8 mouse cellular contexts compared by ENCODE assay signal in genomic region chr19:46857277-46857989, GRCm38 (mm10).
DNase-seq lines count a peak whose midpoint lies in the region; ATAC-seq lines count a peak whose summit lies in the region.

No protein-coding gene starts in this region.

- no peaks in the 10 kb centered on the region for H3K9me3 ChIP-seq in limb, embryonic 12.5 days
- H3K9me3 ChIP-seq in limb, embryonic 10.5 days (replicated peaks): no peaks in the 10 kb centered on the region

- 55% methylated on average over 9 of the region's 9 CpGs for WGBS in limb, embryonic 12.5 days
- WGBS in limb, embryonic 10.5 days: 63% methylated on average over 9 of the region's 9 CpGs

- H3K36me3 ChIP-seq in limb, embryonic 12.5 days: no peaks in the 10 kb centered on the region
- no peaks in the 10 kb centered on the region for H3K36me3 ChIP-seq in limb, embryonic 10.5 days

- peak; percentile 37; the same call in 1 of the 2 replicates for ATAC-seq in limb, embryonic 12.5 days (ENCODE audit: insufficient number of reproducible peaks, insufficient read depth, low FRiP score, low TSS enrichment, low read depth)
- peak; percentile 69 for ATAC-seq in common myeloid progenitor, adult 5-6 weeks (replicated peaks; ENCODE audit: low read depth, poor library complexity, severe bottlenecking)
- ATAC-seq in monocyte, adult 5-6 weeks (replicated peaks; ENCODE audit: insufficient number of reproducible peaks, low FRiP score, low TSS enrichment, poor library complexity, severe bottlenecking): 0 out of 2 replicates have a peak, but pooled peaks have one; percentile 20
- ATAC-seq in frontal cortex, adult (ENCODE audit: low TSS enrichment): no peak

- no peak overlapping the region for H3K9ac ChIP-seq in limb, embryonic 12.5 days (replicated peaks)

- H3K4me2 ChIP-seq in limb, embryonic 12.5 days: no peak overlapping the region

- H3K27ac ChIP-seq in limb, embryonic 12.5 days: no peak overlapping the region
- no peak overlapping the region for H3K27ac ChIP-seq in limb, embryonic 10.5 days

- H3K4me1 ChIP-seq in limb, embryonic 12.5 days (replicated peaks): peaks cover 9% of the 10 kb centered on the region
- peaks cover 11% of the 10 kb centered on the region for H3K4me1 ChIP-seq in limb, embryonic 10.5 days

- no peak for DNase-seq in limb, embryonic 10.5 days (ENCODE audit: low spot score)
- DNase-seq in kidney, adult 11 months: peak; percentile 48
- no peak for DNase-seq in layer of hippocampus, adult 8-10 months (ENCODE audit: low spot score in 2 of 2)
- no peak for DNase-seq in B cell, adult 2 months

- no peaks in the 10 kb centered on the region for H3K27me3 ChIP-seq in limb, embryonic 12.5 days
- no peaks in the 10 kb centered on the region for H3K27me3 ChIP-seq in limb, embryonic 10.5 days (ENCODE audit: low read depth, poor library complexity, severe bottlenecking)

- no peak overlapping the region for H3K4me3 ChIP-seq in limb, embryonic 12.5 days (replicated peaks)
- H3K4me3 ChIP-seq in limb, embryonic 10.5 days: no peak overlapping the region
